Mouse (Mus musculus) lung, embryonic 15.5 days (tissue): ENCODE measurements at regions not wholly inside any gene's neighbourhood (a gene's known extent, or its start where the extent isn't known, plus 50 kb on each side); places are given as distances from the start of the nearest gene placed in this dataset.

Source experiments
- ATAC-seq: fragments of 200-750 bp; cut with Nextera tagmentation; 2 replicates; pipeline ENCODE4 v1.8.0; 2017; ENCODE audit warnings: moderate number of reproducible peaks, borderline replicate concordance; ENCODE audit not compliant: low FRiP score, low TSS enrichment; ENCODE audit errors: extremely low read depth
- H3K27ac ChIP-seq: fragments of 300-500 bp; sonication (generic); 2 replicates; pipeline ENCODE4 v1.5.1; 2015; ENCODE audit warnings: moderate library complexity, mild to moderate bottlenecking, inconsistent platforms
- H3K27me3 ChIP-seq: fragments of 300-500 bp; sonication (generic); 2 replicates; pipeline ENCODE4 v1.6.1; 2015; ENCODE audit warnings: inconsistent platforms
- H3K36me3 ChIP-seq: fragments of 300-500 bp; sonication (generic); 2 replicates; pipeline ENCODE4 v1.6.1; 2015; ENCODE audit warnings: inconsistent platforms
- H3K4me1 ChIP-seq: fragments of 300-500 bp; sonication (generic); 2 replicates; pipeline ENCODE4 v1.6.1; 2015; ENCODE audit warnings: inconsistent platforms
- H3K4me2 ChIP-seq: fragments of 300-500 bp; sonication (generic); 2 replicates; pipeline ENCODE4 v1.6.1; 2015; ENCODE audit warnings: inconsistent platforms, mild to moderate bottlenecking, moderate library complexity
- H3K4me3 ChIP-seq: fragments of 300-500 bp; sonication (generic); 2 replicates; pipeline ENCODE4 v1.5.1; 2015; ENCODE audit warnings: mild to moderate bottlenecking, inconsistent platforms
- H3K9ac ChIP-seq: fragments of 300-500 bp; sonication (generic); 2 replicates; pipeline ENCODE4 v1.6.1; 2015; ENCODE audit warnings: inconsistent platforms
- H3K9me3 ChIP-seq: fragments of 300-500 bp; sonication (generic); 2 replicates; pipeline ENCODE4 v1.6.1; 2016; ENCODE audit warnings: inconsistent platforms
- WGBS: fragments of 180-500 bp; shearing (Covaris S2); methylation state at CpG from one replicate; pipeline ENCODE4 v1.1.7; 2015; 5-methylcytosine and 5-hydroxymethylcytosine counted together

- no peaks in the 10 kb centered on the region for H3K36me3 ChIP-seq
- no peak overlapping the region for H3K9ac ChIP-seq
- no peak overlapping the region for H3K4me3 ChIP-seq
- H3K4me1 ChIP-seq = no peaks in the 10 kb centered on the region
- no peak overlapping the region for H3K4me2 ChIP-seq
- H3K27me3 ChIP-seq = no peaks in the 10 kb centered on the region
- no peaks in the 10 kb centered on the region for H3K9me3 ChIP-seq
- no peak overlapping the region for H3K27ac ChIP-seq
- ATAC-seq = no peak
These were observed 335.2 kb upstream of the Mmadhc start for GRCm38 (mm10) chr2:50631786-50632185.

- Histone ChIP-seq H3K27me3 (no peaks in the 10 kb centered on the region), H3K9ac (no peak overlapping the region), H3K27ac (no peak overlapping the region), H3K4me3 (no peak overlapping the region), H3K4me2 (no peak overlapping the region), H3K4me1 (peaks cover 11% of the 10 kb centered on the region; the same call in 1 of the 2 replicates), H3K36me3 (no peaks in the 10 kb centered on the region), H3K9me3 (no peaks in the 10 kb centered on the region)
- no peak for ATAC-seq
- WGBS = 61% methylated on average over 2 of the region's 2 CpGs
These were observed 330.9 kb upstream of the Mmadhc start for GRCm38 (mm10) chr2:50627501-50627900.

- no peak overlapping the region for H3K9ac ChIP-seq
- H3K4me3 ChIP-seq = no peak overlapping the region
- peak overlapping the region; percentile 30 for H3K27ac ChIP-seq
- H3K27me3 ChIP-seq = no peaks in the 10 kb centered on the region
- H3K9me3 ChIP-seq = no peaks in the 10 kb centered on the region
- WGBS = 31% methylated on average over 5 of the region's 5 CpGs
- no peak; the same call in 1 of the 2 replicates for ATAC-seq
- H3K36me3 ChIP-seq = no peaks in the 10 kb centered on the region
- H3K4me2 ChIP-seq = no peak overlapping the region
- peaks cover 11% of the 10 kb centered on the region; the same call in 1 of the 2 replicates for H3K4me1 ChIP-seq
These were observed 328.7 kb upstream of the Mmadhc start for GRCm38 (mm10) chr2:50625233-50625749.

GRCm38 (mm10) chr2:50609086-50609485, 312.5 kb upstream of the Mmadhc start:
- ATAC-seq = peak; percentile 42; the same call in 1 of the 2 replicates
- Histone ChIP-seq H3K9me3 (no peaks in the 10 kb centered on the region), H3K27me3 (no peaks in the 10 kb centered on the region), H3K36me3 (no peaks in the 10 kb centered on the region), H3K4me2 (no peak overlapping the region), H3K9ac (no peak overlapping the region), H3K4me1 (no peaks in the 10 kb centered on the region), H3K4me3 (no peak overlapping the region), H3K27ac (no peak overlapping the region)
- WGBS = 35% methylated on average over 1 of the region's 1 CpGs

GRCm38 (mm10) chr2:50589195-50589594, 292.6 kb upstream of the Mmadhc start:
- Histone ChIP-seq H3K4me3 (no peak overlapping the region), H3K4me2 (no peak overlapping the region), H3K9me3 (no peaks in the 10 kb centered on the region), H3K27ac (no peak overlapping the region), H3K9ac (no peak overlapping the region), H3K36me3 (no peaks in the 10 kb centered on the region), H3K27me3 (no peaks in the 10 kb centered on the region), H3K4me1 (no peaks in the 10 kb centered on the region)
- ATAC-seq = no peak
- WGBS = 51% methylated on average over 6 of the region's 6 CpGs

- H3K27ac ChIP-seq = no peak overlapping the region
- no peak overlapping the region for H3K9ac ChIP-seq
- H3K4me1 ChIP-seq = no peaks in the 10 kb centered on the region
- H3K27me3 ChIP-seq = no peaks in the 10 kb centered on the region
- no peak for ATAC-seq
- no peaks in the 10 kb centered on the region for H3K9me3 ChIP-seq
- no peaks in the 10 kb centered on the region for H3K36me3 ChIP-seq
- no peak overlapping the region for H3K4me2 ChIP-seq
- H3K4me3 ChIP-seq = no peak overlapping the region
- 50% methylated on average over 6 of the region's 6 CpGs for WGBS
These were observed 292.1 kb upstream of the Mmadhc start for GRCm38 (mm10) chr2:50588652-50589051.

- Histone ChIP-seq H3K9ac (no peak overlapping the region), H3K4me1 (no peaks in the 10 kb centered on the region), H3K27me3 (no peaks in the 10 kb centered on the region), H3K4me2 (no peak overlapping the region), H3K9me3 (no peaks in the 10 kb centered on the region), H3K27ac (no peak overlapping the region), H3K36me3 (no peaks in the 10 kb centered on the region), H3K4me3 (no peak overlapping the region)
- no peak for ATAC-seq
- WGBS = 67% methylated on average over 6 of the region's 6 CpGs
These were observed 289.9 kb upstream of the Mmadhc start for GRCm38 (mm10) chr2:50586321-50587050.

GRCm38 (mm10) chr2:50579620-50580019, 283.0 kb upstream of the Mmadhc start:
- Histone ChIP-seq H3K27ac (no peak overlapping the region), H3K9ac (no peak overlapping the region), H3K4me3 (no peak overlapping the region), H3K4me1 (no peaks in the 10 kb centered on the region), H3K4me2 (no peak overlapping the region), H3K36me3 (no peaks in the 10 kb centered on the region), H3K27me3 (no peaks in the 10 kb centered on the region), H3K9me3 (no peaks in the 10 kb centered on the region)
- WGBS = 34% methylated on average over 2 of the region's 2 CpGs
- ATAC-seq = no peak

GRCm38 (mm10) chr2:50578278-50579043, 281.9 kb upstream of the Mmadhc start:
- 0 out of 2 replicates have a peak, but pooled peaks have one; percentile 49 for ATAC-seq
- peak overlapping the region; percentile 55 for H3K27ac ChIP-seq
- WGBS = 47% methylated on average over 6 of the region's 6 CpGs

GRCm38 (mm10) chr2:50577736-50578135, 281.1 kb upstream of the Mmadhc start:
- Histone ChIP-seq H3K9ac (no peak overlapping the region), H3K4me3 (no peak overlapping the region), H3K4me2 (no peak overlapping the region), H3K4me1 (peaks cover 3% of the 10 kb centered on the region), H3K27me3 (no peaks in the 10 kb centered on the region), H3K36me3 (no peaks in the 10 kb centered on the region), H3K27ac (no peak overlapping the region), H3K9me3 (no peaks in the 10 kb centered on the region)
- no peak for ATAC-seq
- WGBS = 87% methylated on average over 9 of the region's 9 CpGs

More at GRCm38 (mm10) chr2:50578278-50579043, 281.9 kb upstream of the Mmadhc start:
- H3K4me2 ChIP-seq = no peak overlapping the region
- no peaks in the 10 kb centered on the region for H3K9me3 ChIP-seq
- no peaks in the 10 kb centered on the region for H3K36me3 ChIP-seq
- no peaks in the 10 kb centered on the region for H3K4me1 ChIP-seq
- no peak overlapping the region for H3K9ac ChIP-seq
- H3K27me3 ChIP-seq = no peaks in the 10 kb centered on the region
- H3K4me3 ChIP-seq = no peak overlapping the region

- Histone ChIP-seq H3K27me3 (no peaks in the 10 kb centered on the region), H3K27ac (0 out of 2 replicates have a peak overlapping the region, but pooled peaks have one; percentile 31), H3K9ac (no peak overlapping the region), H3K4me1 (peaks cover 3% of the 10 kb centered on the region), H3K9me3 (no peaks in the 10 kb centered on the region), H3K36me3 (no peaks in the 10 kb centered on the region), H3K4me2 (no peak overlapping the region), H3K4me3 (no peak overlapping the region)
- 36% methylated on average over 3 of the region's 3 CpGs for WGBS
- no peak for ATAC-seq
These were observed 276.9 kb upstream of the Mmadhc start for GRCm38 (mm10) chr2:50573455-50573854.

GRCm38 (mm10) chr2:50571021-50571420, 274.4 kb upstream of the Mmadhc start:
- no peak overlapping the region for H3K9ac ChIP-seq
- H3K4me3 ChIP-seq = no peak overlapping the region
- peaks cover 3% of the 10 kb centered on the region for H3K4me1 ChIP-seq
- H3K27me3 ChIP-seq = no peaks in the 10 kb centered on the region
- no peak for ATAC-seq
- H3K4me2 ChIP-seq = no peak overlapping the region
- H3K27ac ChIP-seq = no peak overlapping the region
- H3K36me3 ChIP-seq = no peaks in the 10 kb centered on the region
- no peaks in the 10 kb centered on the region for H3K9me3 ChIP-seq
- 83% methylated on average over 4 of the region's 4 CpGs for WGBS
